Mouse (Mus musculus): ENCODE measurements at regions not wholly inside any gene's neighbourhood (a gene's known extent, or its start where the extent isn't known, plus 50 kb on each side); places are given as distances from the start of the nearest gene placed in this dataset.
A peak's percentile ranks its signal among the peaks of the same experiment; 100 is the strongest.

GRCm38 (mm10) chr13:15180898-15181297 lies 282.1 kb upstream of the Gli3 start:
- WGBS, result 91% methylated on average over 2 of the region's 2 CpGs
- Histone ChIP-seq H3K9me3 (ENCODE audit: control insufficient read depth, low read length) (no peaks in the 10 kb centered on the region), H3K4me1 (ENCODE audit: control insufficient read depth, insufficient read depth, low read length) (no peaks in the 10 kb centered on the region), H3K27me3 (ENCODE audit: control insufficient read depth, insufficient read depth, low read length) (no peaks in the 10 kb centered on the region), H3K9ac (replicated peaks; ENCODE audit: low read length) (no peak overlapping the region), H3K4me3 (replicated peaks; ENCODE audit: low read depth, low read length) (no peak overlapping the region), H3K4me2 (ENCODE audit: low read length) (no peak overlapping the region), H3K27ac (replicated peaks; ENCODE audit: low read depth, low read length) (no peak overlapping the region), H3K36me3 (ENCODE audit: control insufficient read depth, insufficient read depth, low read length) (no peaks in the 10 kb centered on the region)
- DNase-seq, result no peak
- ATAC-seq (ENCODE audit: low FRiP score, low TSS enrichment), result no peak

GRCm38 (mm10) chr13:15211635-15212352 lies 251.2 kb upstream of the Gli3 start:
- Histone ChIP-seq H3K4me1 (ENCODE audit: control insufficient read depth, insufficient read depth, low read length) (no peaks in the 10 kb centered on the region), H3K36me3 (ENCODE audit: control insufficient read depth, insufficient read depth, low read length) (no peaks in the 10 kb centered on the region), H3K9me3 (ENCODE audit: control insufficient read depth, low read length) (no peaks in the 10 kb centered on the region), H3K4me3 (replicated peaks; ENCODE audit: low read depth, low read length) (no peak overlapping the region), H3K27ac (replicated peaks; ENCODE audit: low read depth, low read length) (no peak overlapping the region), H3K9ac (replicated peaks; ENCODE audit: low read length) (no peak overlapping the region), H3K27me3 (ENCODE audit: control insufficient read depth, insufficient read depth, low read length) (no peaks in the 10 kb centered on the region), H3K4me2 (ENCODE audit: low read length) (no peak overlapping the region)
- ATAC-seq (ENCODE audit: low FRiP score, low TSS enrichment) (no peak), DNase-seq (no peak)
- whole genome bisulfite sequencing, result 89% methylated on average over 7 of the region's 7 CpGs

- WGBS, result 72% methylated on average over 5 of the region's 5 CpGs
- no peak for ATAC-seq (ENCODE audit: low FRiP score, low TSS enrichment)
Observed at GRCm38 (mm10) chr13:15212353-15212850, 250.6 kb upstream of the Gli3 start.

GRCm38 (mm10) chr13:15221322-15221721 lies 241.7 kb upstream of the Gli3 start:
- no peak overlapping the region for H3K9ac ChIP-seq (replicated peaks; ENCODE audit: low read length)
- no peak overlapping the region for H3K4me3 ChIP-seq (replicated peaks; ENCODE audit: low read depth, low read length)
- no peaks in the 10 kb centered on the region for H3K27me3 ChIP-seq (ENCODE audit: control insufficient read depth, insufficient read depth, low read length)
- no peak overlapping the region for H3K4me2 ChIP-seq (ENCODE audit: low read length)
- H3K27ac ChIP-seq (replicated peaks; ENCODE audit: low read depth, low read length), result no peak overlapping the region
- no peak for ATAC-seq (ENCODE audit: low FRiP score, low TSS enrichment)
- no peaks in the 10 kb centered on the region for H3K36me3 ChIP-seq (ENCODE audit: control insufficient read depth, insufficient read depth, low read length)
- no peak for DNase-seq
- H3K4me1 ChIP-seq (ENCODE audit: control insufficient read depth, insufficient read depth, low read length), result no peaks in the 10 kb centered on the region
- H3K9me3 ChIP-seq (ENCODE audit: control insufficient read depth, low read length), result no peaks in the 10 kb centered on the region
- 64% methylated on average over 3 of the region's 3 CpGs for WGBS

More at GRCm38 (mm10) chr13:15212353-15212850, 250.6 kb upstream of the Gli3 start:
- Histone ChIP-seq H3K9me3 (ENCODE audit: control insufficient read depth, low read length) (no peaks in the 10 kb centered on the region), H3K36me3 (ENCODE audit: control insufficient read depth, insufficient read depth, low read length) (no peaks in the 10 kb centered on the region), H3K9ac (replicated peaks; ENCODE audit: low read length) (no peak overlapping the region), H3K4me2 (ENCODE audit: low read length) (no peak overlapping the region), H3K4me3 (replicated peaks; ENCODE audit: low read depth, low read length) (no peak overlapping the region), H3K27ac (replicated peaks; ENCODE audit: low read depth, low read length) (no peak overlapping the region), H3K4me1 (ENCODE audit: control insufficient read depth, insufficient read depth, low read length) (no peaks in the 10 kb centered on the region), H3K27me3 (ENCODE audit: control insufficient read depth, insufficient read depth, low read length) (no peaks in the 10 kb centered on the region)
- peak; percentile 1 for DNase-seq

- Histone ChIP-seq H3K9ac (replicated peaks; ENCODE audit: low read length) (no peak overlapping the region), H3K4me2 (ENCODE audit: low read length) (no peak overlapping the region), H3K4me3 (replicated peaks; ENCODE audit: low read depth, low read length) (no peak overlapping the region), H3K4me1 (ENCODE audit: control insufficient read depth, insufficient read depth, low read length) (no peaks in the 10 kb centered on the region), H3K27ac (replicated peaks; ENCODE audit: low read depth, low read length) (no peak overlapping the region), H3K36me3 (ENCODE audit: control insufficient read depth, insufficient read depth, low read length) (no peaks in the 10 kb centered on the region), H3K9me3 (ENCODE audit: control insufficient read depth, low read length) (no peaks in the 10 kb centered on the region), H3K27me3 (ENCODE audit: control insufficient read depth, insufficient read depth, low read length) (no peaks in the 10 kb centered on the region)
- no peak for ATAC-seq (ENCODE audit: low FRiP score, low TSS enrichment)
- WGBS, result 65% methylated on average over 1 of the region's 1 CpGs
- no peak for DNase-seq
Observed at GRCm38 (mm10) chr13:15227641-15228040, 235.4 kb upstream of the Gli3 start.

Data from midbrain, embryonic 14.5 days (tissue).